Mouse (Mus musculus) WW6 (cell line): Measurements from ENCODE around the gene Wipf1.

Source experiments
- DNase-seq: peaks from one replicate; pipeline ENCODE4 v3.0.0-alpha.2; 2013; ENCODE audit warnings: low read depth, low spot score

Wipf1 gene

GRCm38 (mm10) chr2:73468993-73469392 lies 60.5 kb downstream of the Wipf1 start:
- DNase-seq: no peak

- no peak for DNase-seq
Observed at GRCm38 (mm10) chr2:73467071-73467851, 62.3 kb downstream of the Wipf1 start.

DNA sequence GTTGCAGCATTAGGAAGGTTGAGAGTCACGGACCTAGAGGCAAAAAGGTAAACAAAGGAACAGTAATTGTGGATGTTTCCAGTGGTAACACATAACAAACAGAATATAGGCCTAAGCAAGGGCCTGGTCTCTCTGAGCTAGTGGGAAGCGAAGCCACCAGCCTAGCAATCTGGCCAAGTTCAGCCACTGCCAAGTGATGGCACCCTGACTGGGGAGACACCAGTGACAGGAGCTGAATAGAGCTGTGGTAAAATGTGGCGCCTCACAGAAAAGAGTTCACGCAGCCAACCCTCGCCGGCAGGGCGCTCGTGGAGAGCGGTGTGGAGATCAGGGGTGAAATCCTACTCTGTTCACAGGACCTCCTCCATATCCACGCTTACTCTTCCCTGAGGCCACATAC lies 63.1 kb downstream of the Wipf1 start:
- no peak for DNase-seq

DNA sequence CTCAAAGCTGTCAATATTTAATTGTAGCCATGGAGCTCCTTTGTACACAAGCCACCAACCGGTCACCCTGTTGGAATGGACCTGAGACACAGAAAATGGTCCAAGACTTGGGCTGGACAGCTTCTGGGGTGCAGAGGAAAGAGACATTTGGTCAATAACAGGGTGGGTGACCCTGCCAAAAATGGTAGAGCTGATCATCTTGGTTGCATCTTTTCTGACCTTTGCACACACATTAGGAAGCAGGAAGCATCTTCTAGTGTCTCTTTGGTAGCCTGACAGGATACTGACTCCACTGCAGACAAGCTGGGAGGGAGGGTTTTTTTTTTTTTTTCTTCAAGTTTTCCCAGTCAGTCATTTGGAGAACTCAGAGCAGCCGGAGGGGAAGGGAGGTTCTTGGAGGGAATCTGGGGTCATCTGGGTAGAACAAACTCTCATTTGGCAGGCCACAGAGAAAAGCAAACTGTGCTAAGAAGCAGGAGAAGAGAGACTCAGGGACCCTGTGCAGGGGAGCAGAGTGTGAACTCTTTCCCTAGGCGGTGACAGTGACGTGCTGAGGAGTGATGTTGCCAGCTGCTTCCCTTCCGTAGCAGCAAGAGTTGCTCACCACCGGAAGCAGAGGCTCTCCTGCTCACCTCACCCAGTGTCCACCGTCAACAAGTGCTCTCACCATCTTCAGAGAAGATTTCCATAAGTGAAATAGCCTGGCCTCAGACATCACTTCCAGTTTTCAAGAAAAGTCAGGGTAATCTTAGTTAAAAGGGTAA lies 65.9 kb downstream of the Wipf1 start:
- no peak for DNase-seq

DNA sequence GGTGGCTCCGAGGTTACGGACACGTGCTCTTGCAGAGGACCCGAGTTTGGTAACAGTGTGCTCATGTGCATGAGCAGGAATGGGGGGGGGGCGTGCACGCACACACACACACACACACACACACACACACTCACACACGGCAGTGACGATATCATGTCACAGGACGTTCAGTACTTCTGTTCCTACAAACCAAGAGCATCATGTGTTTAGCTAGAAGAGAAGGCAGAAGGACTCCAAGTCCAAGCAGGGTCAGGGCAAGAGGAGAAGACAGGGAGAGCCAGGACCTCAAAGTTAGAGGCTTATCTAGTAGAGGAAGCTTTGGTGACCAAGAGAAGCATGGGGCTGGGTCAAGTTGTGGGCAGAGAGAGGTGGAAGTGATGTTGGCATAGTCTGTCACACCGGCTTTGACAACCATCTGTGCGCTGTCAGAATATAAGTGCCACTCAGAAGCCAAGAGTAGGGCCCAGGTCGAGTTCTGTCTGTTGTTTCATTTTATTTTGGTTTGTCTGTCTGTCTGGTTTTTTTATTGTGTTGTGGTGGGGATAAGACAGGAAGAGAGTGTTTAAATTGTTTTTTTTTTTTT lies 66.7 kb downstream of the Wipf1 start:
- DNase-seq: no peak

DNA sequence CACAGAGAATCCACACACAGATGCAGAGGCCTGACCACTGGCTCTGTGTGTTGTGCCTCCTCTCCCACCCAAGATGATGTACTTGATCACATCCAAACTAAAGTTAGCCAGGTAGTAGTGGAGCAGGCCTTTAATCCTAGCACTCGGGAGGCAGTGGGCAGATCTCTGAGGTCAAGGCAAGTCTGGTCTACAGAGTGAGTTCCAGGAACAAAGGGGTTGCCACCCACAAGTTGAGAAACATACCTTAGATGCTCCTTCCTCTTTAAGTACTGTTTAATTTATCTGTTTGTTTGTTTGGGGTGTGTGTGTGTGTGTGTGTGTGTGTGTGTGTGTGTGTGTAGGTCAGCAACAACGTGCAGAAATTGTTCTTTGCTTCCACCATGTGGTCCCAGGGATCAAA lies 67.3 kb downstream of the Wipf1 start:
- DNase-seq: no peak

DNA sequence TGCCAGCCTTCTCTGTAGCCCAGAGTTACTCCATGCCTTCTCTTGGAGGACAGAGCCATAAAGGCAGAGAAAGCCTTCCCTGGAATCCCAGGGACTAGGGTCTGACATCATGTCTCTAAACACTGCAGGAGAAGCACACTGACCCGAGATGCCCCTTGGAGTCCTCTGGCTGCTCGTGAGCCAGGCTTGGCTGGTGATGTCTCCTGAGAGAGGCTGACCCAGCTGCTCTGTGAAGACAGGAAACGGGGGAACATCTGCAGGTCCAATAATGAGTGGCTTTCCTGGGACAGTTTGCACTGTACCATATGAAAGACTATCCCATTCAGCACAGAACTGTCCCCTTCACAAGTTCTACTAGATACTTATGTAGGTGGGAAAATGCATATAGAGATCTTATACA lies 69.4 kb downstream of the Wipf1 start:
- no peak for DNase-seq

GRCm38 (mm10) chr2:73459607-73460153 lies 69.9 kb downstream of the Wipf1 start:
- DNase-seq: no peak

DNA sequence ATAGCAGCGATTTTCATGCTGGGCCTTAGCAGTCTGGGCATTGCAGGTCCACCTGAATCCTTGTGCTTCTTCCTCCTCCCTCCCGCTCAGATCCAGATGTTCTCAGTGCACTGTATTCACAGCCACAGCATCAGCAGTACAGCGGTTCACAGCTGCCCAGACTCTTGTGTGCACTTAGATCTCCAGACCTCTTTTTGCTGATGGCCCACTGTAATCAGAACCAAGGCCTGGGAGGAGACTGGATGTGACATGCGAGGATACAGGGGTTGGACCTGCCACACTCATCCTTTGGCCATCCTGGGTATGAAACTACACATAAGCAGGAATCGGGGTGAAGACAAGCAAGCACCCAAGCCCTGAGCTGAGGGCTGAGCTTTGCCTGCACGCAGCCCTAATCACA lies 72.6 kb downstream of the Wipf1 start:
- DNase-seq: no peak

DNA sequence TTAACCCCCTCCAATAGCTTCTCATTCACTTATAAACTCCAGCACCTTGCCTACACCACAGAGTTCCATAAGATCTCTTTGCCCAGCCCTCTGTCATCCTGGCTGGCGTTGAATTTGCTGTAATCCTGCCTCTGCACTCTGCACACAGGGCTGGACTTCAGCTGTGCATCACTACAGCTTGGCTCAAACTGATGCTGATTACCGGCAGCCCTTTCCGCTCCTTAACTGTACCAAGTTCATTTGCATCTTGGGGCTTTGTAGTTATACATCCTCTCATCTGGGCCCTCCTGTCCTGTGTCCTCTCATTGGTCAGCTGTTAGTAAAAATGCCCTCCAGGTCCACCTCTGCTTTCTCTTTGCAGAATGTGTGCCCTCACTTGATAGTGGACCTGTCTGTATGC lies 73.4 kb downstream of the Wipf1 start:
- no peak for DNase-seq

- no peak for DNase-seq
Observed at GRCm38 (mm10) chr2:73455541-73455940, 74.0 kb downstream of the Wipf1 start.

GRCm38 (mm10) chr2:73454682-73455081 lies 74.9 kb downstream of the Wipf1 start:
- DNase-seq: no peak

GRCm38 (mm10) chr2:73454186-73454585 lies 75.3 kb downstream of the Wipf1 start:
- no peak for DNase-seq

- no peak for DNase-seq
Observed at GRCm38 (mm10) chr2:73453717-73454116, 75.8 kb downstream of the Wipf1 start.

DNA sequence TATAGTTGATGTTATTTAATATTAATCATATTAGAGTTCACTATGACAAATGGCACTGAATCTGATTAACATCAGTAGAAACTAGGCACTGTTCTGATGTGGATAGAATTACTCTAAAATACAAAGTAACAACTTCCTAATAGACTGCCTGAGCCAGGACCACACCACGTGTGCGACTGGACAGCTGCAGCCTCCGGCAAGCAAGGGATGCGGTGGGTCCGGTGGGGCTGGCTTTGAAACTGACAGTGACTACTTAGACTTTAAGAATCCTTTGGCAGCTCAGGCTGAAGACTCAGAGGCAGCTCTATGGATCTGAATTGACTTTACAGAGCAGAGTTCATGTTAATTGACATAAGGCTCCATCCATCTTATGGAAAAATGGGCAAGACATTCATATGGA lies 76.4 kb downstream of the Wipf1 start:
- DNase-seq: no peak

DNA sequence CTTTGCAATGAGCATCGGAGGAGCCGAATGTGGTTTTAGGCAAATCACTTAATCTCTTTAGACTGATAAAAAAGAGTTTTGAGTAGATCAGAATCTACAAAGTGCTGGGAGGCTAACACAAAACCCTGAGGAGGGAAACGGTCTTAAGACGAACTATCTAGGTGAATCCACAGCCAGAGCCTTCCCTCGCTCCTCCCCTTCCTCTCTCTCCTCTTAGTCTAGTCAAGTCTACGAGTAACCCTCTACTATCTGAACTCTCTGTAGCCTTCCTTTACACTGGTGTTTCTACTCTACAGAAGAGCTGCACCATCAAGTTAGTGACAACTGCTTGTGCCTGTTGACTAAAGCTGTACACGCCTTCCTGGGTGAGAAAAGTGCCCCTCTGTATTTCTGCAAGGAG lies 77.0 kb downstream of the Wipf1 start:
- no peak for DNase-seq

DNA sequence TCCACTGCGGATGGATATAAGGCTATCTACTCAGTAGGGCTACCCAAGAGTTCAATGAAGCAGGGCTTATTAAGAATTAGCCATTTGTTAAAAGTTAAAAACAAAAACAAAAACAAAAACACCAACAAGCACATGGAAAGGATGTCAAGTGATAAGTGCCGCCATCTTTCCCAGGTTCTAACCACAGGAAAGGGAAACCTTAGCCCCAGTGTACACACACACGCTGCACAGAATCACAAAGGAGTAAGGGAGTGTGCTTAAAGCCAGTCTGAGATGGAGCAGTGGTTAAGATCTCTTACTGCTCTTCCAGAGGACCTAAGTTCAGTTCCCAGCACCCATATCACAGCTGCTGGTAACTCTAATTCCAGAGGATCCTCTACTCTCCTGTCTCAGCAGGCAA lies 78.0 kb downstream of the Wipf1 start:
- DNase-seq: no peak

DNA sequence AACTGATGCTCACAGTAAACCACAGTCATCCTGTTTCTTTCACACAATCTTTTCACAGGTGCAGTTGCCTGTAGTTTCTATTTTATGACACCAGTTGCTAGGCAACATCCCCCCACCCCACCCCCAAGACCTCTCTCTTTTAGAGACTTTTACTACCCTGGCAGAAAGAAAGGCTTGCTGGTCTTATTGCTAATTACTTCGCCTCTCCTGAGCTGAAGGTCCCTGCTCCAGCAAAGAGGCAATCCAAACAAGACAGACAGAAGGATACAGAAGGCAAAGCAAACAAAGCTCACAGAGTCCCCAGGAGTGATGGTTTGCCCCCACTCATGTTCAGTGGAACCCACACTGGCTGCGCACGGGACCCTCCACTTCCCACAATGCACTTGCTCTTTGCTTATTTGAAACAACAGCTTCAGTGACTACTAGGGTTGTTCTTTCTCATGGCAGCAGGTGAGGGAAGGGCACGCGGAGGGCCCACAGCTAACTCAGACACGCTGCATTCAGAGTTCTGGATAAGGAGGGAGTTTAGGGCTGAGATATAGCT lies 79.3 kb downstream of the Wipf1 start:
- no peak for DNase-seq

GRCm38 (mm10) chr2:73443985-73444384 lies 85.5 kb downstream of the Wipf1 start:
- DNase-seq: no peak

- DNase-seq: no peak
Observed at GRCm38 (mm10) chr2:73442015-73442414, 87.5 kb downstream of the Wipf1 start.

GRCm38 (mm10) chr2:73440319-73440718 lies 89.2 kb downstream of the Wipf1 start:
- no peak for DNase-seq

DNA sequence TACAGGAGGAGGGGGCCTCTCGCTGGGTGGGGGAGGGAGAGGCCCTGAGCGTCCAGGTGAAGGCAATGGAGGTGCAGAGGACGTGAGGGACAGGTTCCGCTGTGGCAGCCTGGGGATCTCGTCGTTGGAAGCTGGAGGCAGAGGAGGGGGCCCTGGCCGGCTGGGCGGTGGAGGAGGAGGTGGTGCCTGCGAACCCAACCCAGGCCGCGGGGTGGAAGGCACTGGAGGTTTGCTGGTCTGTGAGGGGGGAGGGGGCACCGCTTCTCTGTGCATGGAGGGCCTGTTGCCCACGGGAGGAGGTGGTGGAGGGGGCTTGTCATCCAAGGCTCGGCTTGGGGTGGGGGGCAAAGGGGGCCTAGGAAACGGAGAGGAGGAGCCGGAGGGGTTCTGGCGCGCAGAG lies 92.6 kb downstream of the Wipf1 start:
- DNase-seq: no peak
